Mouse (Mus musculus) MEL (cell line): ENCODE measurements around the gene Pglyrp1. TPM values are rescaled to one million over a fixed set of nuclear protein-coding genes. Genes with fewer than 3 reads are reported as not detected.

ENCODE experiments used
- DNase-seq: peaks from one replicate; pipeline ENCODE4 v3.0.0; 2011; ENCODE audit warnings: low read depth, low spot score
- H3K27ac ChIP-seq: 2 replicates; pipeline ENCODE4 v1.5.1; 2012; ENCODE audit warnings: low read depth, mild to moderate bottlenecking, control low read depth, low read length, moderate library complexity; ENCODE audit not compliant: control insufficient read depth
- H3K27me3 ChIP-seq, 2 experiments: fragments of 150-350 bp in 1 of 2; sonication (generic) in 1 of 2; 2 replicates each; pipeline ENCODE4 v1.6.1; 2012; ENCODE audit warnings: low read length in 2 of 2, mild to moderate bottlenecking in 2 of 2, improper control_type of control experiment in 1 of 2, moderate library complexity in 1 of 2; ENCODE audit not compliant: insufficient read depth in 2 of 2, control insufficient read depth in 1 of 2
- H3K36me3 ChIP-seq, 2 experiments: 2 replicates each; pipeline ENCODE4 v1.6.1; 2012 to 2014; ENCODE audit warnings: low read length in 2 of 2, improper control_type of control experiment in 1 of 2, inconsistent platforms in 1 of 2, mild to moderate bottlenecking in 1 of 2; ENCODE audit not compliant: insufficient read depth in 2 of 2, control insufficient read depth in 1 of 2
- H3K4me1 ChIP-seq, 2 experiments: fragments of 150-350 bp in 1 of 2; sonication (generic) in 1 of 2; 2 replicates each; pipeline ENCODE4 v1.6.1; 2012; ENCODE audit warnings: low read length in 2 of 2, improper control_type of control experiment in 1 of 2, mild to moderate bottlenecking in 1 of 2; ENCODE audit not compliant: insufficient read depth in 2 of 2, control insufficient read depth in 1 of 2
- H3K4me3 ChIP-seq, 2 experiments: fragments of 150-350 bp in 1 of 2; sonication (generic) in 1 of 2; 2 replicates each; pipeline ENCODE4 v1.5.1; 2012; ENCODE audit warnings: low read depth in 2 of 2, low read length in 2 of 2, mild to moderate bottlenecking in 2 of 2, moderate library complexity in 2 of 2, control low read depth in 1 of 2, improper control_type of control experiment in 1 of 2; ENCODE audit not compliant: control insufficient read depth in 1 of 2, insufficient read depth in 1 of 2
- H3K79me2 ChIP-seq: 2 replicates; pipeline ENCODE4 v1.6.1; 2012; ENCODE audit warnings: mild to moderate bottlenecking, low read length, moderate library complexity; ENCODE audit not compliant: control insufficient read depth, poor library complexity, insufficient read depth
- H3K9ac ChIP-seq: 2 replicates; pipeline ENCODE4 v1.6.1; 2012; ENCODE audit warnings: low read depth, mild to moderate bottlenecking, control low read depth, low read length, moderate library complexity; ENCODE audit not compliant: control insufficient read depth, poor library complexity, severe bottlenecking
- H3K9me3 ChIP-seq: fragments of 150-350 bp; sonication (generic); replicated peaks from 2 replicates; pipeline ENCODE4 v1.6.1; 2012; ENCODE audit warnings: mild to moderate bottlenecking, low read length, improper control_type of control experiment, moderate library complexity; ENCODE audit not compliant: insufficient read depth
- CHD1 ChIP-seq: IDR thresholded peaks from 2 replicates; pipeline ENCODE4 v1.6.1; 2012; ENCODE audit warnings: low read depth, mild to moderate bottlenecking, inconsistent platforms, low read length, improper control_type of control experiment
- CTCF ChIP-seq, 3 experiments: IDR thresholded peaks in 2 of 3; conservative IDR thresholded peaks in 1 of 3; 2 replicates each; pipeline ENCODE4 v1.5.1; 2011 to 2012; ENCODE audit warnings: low read length in 3 of 3, low read depth in 2 of 3, mild to moderate bottlenecking in 2 of 3, improper control_type of control experiment in 1 of 3, inconsistent platforms in 1 of 3, mixed read lengths in 1 of 3, moderate library complexity in 1 of 3; ENCODE audit not compliant: control insufficient read depth in 1 of 3, insufficient read depth in 1 of 3, poor library complexity in 1 of 3, severe bottlenecking in 1 of 3
- ELF1 ChIP-seq: IDR thresholded peaks from 2 replicates; pipeline ENCODE4 v1.6.1; 2014; ENCODE audit warnings: low read depth, mild to moderate bottlenecking, inconsistent platforms, low read length, improper control_type of control experiment, moderate library complexity
- EP300 ChIP-seq, 2 experiments: IDR thresholded peaks; 2 replicates each; pipeline ENCODE4 v1.6.1; 2011; ENCODE audit warnings: improper control_type of control experiment in 2 of 2, low read length in 2 of 2, low read depth in 1 of 2, mild to moderate bottlenecking in 1 of 2
- GATA1 ChIP-seq: IDR thresholded peaks from 2 replicates; pipeline ENCODE4 v1.6.1; 2011; ENCODE audit warnings: low read depth, low read length, improper control_type of control experiment
- HCFC1 ChIP-seq: IDR thresholded peaks from 2 replicates; pipeline ENCODE4 v1.6.1; 2012; ENCODE audit warnings: low read depth, mild to moderate bottlenecking, inconsistent platforms, low read length, improper control_type of control experiment, moderate library complexity
- MEF2A ChIP-seq: IDR thresholded peaks from 2 replicates; pipeline ENCODE4 v1.6.1; 2014; ENCODE audit warnings: low read depth, mild to moderate bottlenecking, inconsistent platforms, low read length, improper control_type of control experiment; ENCODE audit not compliant: poor library complexity, insufficient replicate concordance, severe bottlenecking; ENCODE audit errors: extremely low read depth
- POLR2A ChIP-seq, 2 experiments: IDR thresholded peaks; 2 replicates each; pipeline ENCODE4 v1.6.1; 2011 to 2012; ENCODE audit warnings: low read length in 2 of 2, mild to moderate bottlenecking in 2 of 2, control low read depth in 1 of 2, improper control_type of control experiment in 1 of 2, low read depth in 1 of 2, moderate library complexity in 1 of 2; ENCODE audit not compliant: control insufficient read depth in 1 of 2, insufficient read depth in 1 of 2, poor library complexity in 1 of 2
- RAD21 ChIP-seq: IDR thresholded peaks from 2 replicates; pipeline ENCODE4 v1.6.1; 2011; ENCODE audit warnings: mild to moderate bottlenecking, low read depth, low read length, improper control_type of control experiment
- SMC3 ChIP-seq: IDR thresholded peaks from 2 replicates; pipeline ENCODE4 v1.6.1; 2011; ENCODE audit warnings: low read depth, low read length, improper control_type of control experiment
- TCF12 ChIP-seq: IDR thresholded peaks from 2 replicates; pipeline ENCODE4 v1.6.1; 2014; ENCODE audit warnings: low read depth, mild to moderate bottlenecking, inconsistent platforms, low read length, improper control_type of control experiment, moderate library complexity
- USF1 ChIP-seq: IDR thresholded peaks from 2 replicates; pipeline ENCODE4 v1.6.1; 2014; ENCODE audit warnings: low read depth, mild to moderate bottlenecking, inconsistent platforms, low read length, improper control_type of control experiment, moderate library complexity
- USF2 ChIP-seq, 2 experiments: IDR thresholded peaks; 2 replicates each; pipeline ENCODE4 v1.6.1; 2011 to 2012; ENCODE audit warnings: improper control_type of control experiment in 2 of 2, low read length in 2 of 2, borderline replicate concordance in 1 of 2, inconsistent platforms in 1 of 2, low read depth in 1 of 2, mild to moderate bottlenecking in 1 of 2; ENCODE audit not compliant: insufficient read depth in 1 of 2
- ZC3H11A ChIP-seq: IDR thresholded peaks from 2 replicates; pipeline ENCODE4 v1.6.1; 2012; ENCODE audit warnings: low read depth, mild to moderate bottlenecking, inconsistent platforms, low read length, improper control_type of control experiment
- ZNF384 ChIP-seq: IDR thresholded peaks from 2 replicates; pipeline ENCODE4 v1.6.1; 2012; ENCODE audit warnings: low read depth, mild to moderate bottlenecking, inconsistent platforms, low read length, improper control_type of control experiment
- polyA plus RNA-seq, 2 experiments: library from polyadenylated mRNA; stranded (reverse) in 1 of 2; unstranded in 1 of 2; fragments of >175 nt in 1 of 2; fragments of >200 nt in 1 of 2; gene quantifications; 2 replicates each; pipeline versions ENCODE4 v1.2.1 to v1.2.4; 2012; ENCODE audit warnings: low replicate concordance in 2 of 2, low read depth in 1 of 2; ENCODE audit not compliant: insufficient read length in 2 of 2, insufficient read depth in 1 of 2, missing spikeins in 1 of 2
- total RNA-seq: library from RNA; depleted of rRNA; stranded (reverse); fragments of 300-350 nt; gene quantifications from 2 replicates; pipeline ENCODE4 v1.2.3, GENCODE M21; 2012

Pglyrp1 gene
- total and polyA plus RNA-seq, 3 experiments, result 0.33 TPM; not detected in 2

DNA sequence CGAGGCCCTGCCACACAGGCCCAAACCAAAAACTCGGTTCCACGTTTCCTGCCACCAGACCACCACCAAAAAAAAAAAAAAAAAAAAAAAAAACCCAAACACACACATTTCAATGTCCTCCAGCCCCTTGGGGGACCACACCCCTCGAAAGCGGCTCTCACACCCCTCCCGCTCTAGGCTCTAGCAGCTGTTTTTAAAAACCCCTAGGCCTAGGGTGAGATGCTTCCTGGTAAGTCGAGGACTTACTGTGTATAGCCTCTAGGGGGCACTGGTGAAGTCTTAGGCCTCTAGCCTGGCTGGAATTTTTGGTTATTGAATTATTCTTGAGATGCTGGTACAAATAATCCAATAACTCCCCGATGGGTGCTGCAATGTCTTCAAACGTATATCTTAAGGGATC is 42.5 kb upstream of the Pglyrp1 start:
- Histone ChIP-seq H3K4me1 (peaks cover 7 to 16% of the 10 kb centered on the region in 2 experiments), H3K9me3 (no peaks in the 10 kb centered on the region), H3K36me3 (peaks cover 0 to 3% of the 10 kb centered on the region in 2 experiments; a peak in 2 of 4 replicates), H3K27me3 (no peaks in the 10 kb centered on the region), H3K4me3 (no peak overlapping the region), H3K27ac (no peak overlapping the region), H3K9ac (no peak overlapping the region), H3K79me2 (no peaks in the 10 kb centered on the region)
- peak; percentile 42 for DNase-seq
- no peak for TF ChIP-seq USF2 (IDR thresholded peaks at IDR 0.05; ENCODE audit: borderline replicate concordance in 1 of 2, insufficient read depth in 1 of 2, low read depth in 1 of 2, low read length in 2 of 2)
- no peak for TF ChIP-seq CHD1
- TF ChIP-seq SMC3, result peak; percentile 31; the same call in 1 of the 2 replicates
- TF ChIP-seq POLR2A (IDR thresholded peaks at IDR 0.05; ENCODE audit: control insufficient read depth in 1 of 2, insufficient read depth in 1 of 2, low read depth in 1 of 2, low read length in 2 of 2, poor library complexity in 1 of 2), result no peak
- no peak for TF ChIP-seq HCFC1
- TF ChIP-seq USF1, result no peak
- TF ChIP-seq CTCF (IDR thresholded peaks at IDR 0.05 in 2 of 3, conservative IDR thresholded peaks at IDR 0.05 in 1 of 3; ENCODE audit: control insufficient read depth in 1 of 3, insufficient read depth in 1 of 3, low read depth in 2 of 3, low read length in 3 of 3, poor library complexity in 1 of 3, severe bottlenecking in 1 of 3), result peak; percentile 44 to 57 (median 48)
- no peak for TF ChIP-seq TCF12
- peak; percentile 3; the same call in 1 of the 2 replicates for TF ChIP-seq RAD21
- no peak for TF ChIP-seq ZC3H11A
- 0 out of 2 replicates have a peak, but pooled peaks have one; percentile 11 for TF ChIP-seq ELF1

DNA sequence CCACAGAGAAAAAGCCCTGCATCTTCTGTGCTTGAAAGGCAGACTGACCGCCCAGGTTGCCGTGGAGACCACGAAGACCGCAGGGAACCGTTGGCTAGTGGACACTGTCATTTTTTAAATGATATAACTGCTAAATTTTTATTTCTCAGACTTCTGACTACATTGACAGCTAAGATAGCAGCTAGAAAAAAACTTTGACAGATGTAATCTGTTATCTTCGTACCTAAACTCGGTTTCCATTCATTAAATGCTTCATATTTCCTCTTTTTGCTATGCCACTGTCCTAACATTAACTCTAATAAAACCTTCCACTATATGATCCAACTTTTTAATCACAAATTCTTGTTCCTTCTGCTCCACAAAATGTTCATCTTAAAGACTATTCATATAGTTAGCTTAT is 41.6 kb upstream of the Pglyrp1 start:
- Histone ChIP-seq H3K9ac (no peak overlapping the region), H3K4me1 (peaks cover 7 to 16% of the 10 kb centered on the region in 2 experiments), H3K4me3 (no peak overlapping the region), H3K27ac (no peak overlapping the region), H3K9me3 (no peaks in the 10 kb centered on the region), H3K27me3 (no peaks in the 10 kb centered on the region), H3K36me3 (peaks cover 0 to 3% of the 10 kb centered on the region in 2 experiments; a peak in 2 of 4 replicates), H3K79me2 (no peaks in the 10 kb centered on the region)
- TF ChIP-seq TCF12 (0 out of 2 replicates have a peak, but pooled peaks have one; percentile 16), MEF2A (no peak), ZNF384 (peak; percentile 68), GATA1 (peak; percentile 50; the same call in 1 of the 2 replicates), EP300 (IDR thresholded peaks at IDR 0.05; ENCODE audit: low read depth in 1 of 2, low read length in 2 of 2) (peak in 1 of 2 experiments; percentile 32; a peak in 2 of 4 replicates)
- DNase-seq, result no peak
